Mouse (Mus musculus) A20 (cell line): ENCODE data around the gene Stx8.

Source experiments
- DNase-seq: peaks from one replicate; pipeline ENCODE4 v3.0.0-alpha.2; 2011; ENCODE audit warnings: low read depth, low spot score

Stx8 gene

DNA sequence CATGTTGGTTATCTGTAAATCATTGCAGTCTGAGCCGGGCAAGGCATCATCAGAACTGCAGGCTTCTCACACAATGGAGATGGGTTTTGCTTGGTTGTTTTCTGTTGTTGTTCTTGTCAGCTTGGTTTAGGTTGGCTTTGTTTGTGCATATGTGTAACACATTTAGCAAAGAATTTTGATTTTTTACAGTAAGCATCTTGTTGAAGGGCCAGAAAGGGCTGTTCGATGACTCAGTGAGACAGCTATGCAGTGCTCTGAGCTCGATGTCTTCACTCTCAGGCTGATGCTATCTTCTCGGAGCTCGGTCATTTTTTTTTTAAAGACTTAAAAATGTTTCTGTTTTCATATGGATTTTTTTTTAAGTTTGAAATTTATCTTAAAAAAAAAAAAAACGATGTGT, 117.6 kb downstream of the Stx8 start:
- no peak for DNase-seq

DNA sequence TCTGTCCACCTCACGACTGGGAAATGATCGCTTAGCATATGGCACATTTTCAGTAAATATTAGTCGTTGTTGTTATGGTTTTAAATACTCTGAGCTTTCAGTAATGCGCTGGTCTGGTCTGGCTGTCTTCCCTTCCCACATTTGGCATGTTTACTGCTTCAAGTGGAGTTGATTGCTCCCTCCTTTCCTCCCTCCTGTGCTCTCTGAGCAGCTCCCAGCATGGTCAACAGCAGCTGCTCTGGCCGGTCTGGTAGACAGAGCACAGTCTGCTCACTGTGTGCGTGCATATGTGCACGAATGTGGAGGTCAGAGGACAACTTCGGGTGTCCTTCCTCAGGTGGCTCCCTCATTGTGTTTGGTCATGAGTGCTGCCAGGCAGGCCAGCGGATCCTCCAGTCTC, 120.2 kb downstream of the Stx8 start:
- DNase-seq = no peak

DNA sequence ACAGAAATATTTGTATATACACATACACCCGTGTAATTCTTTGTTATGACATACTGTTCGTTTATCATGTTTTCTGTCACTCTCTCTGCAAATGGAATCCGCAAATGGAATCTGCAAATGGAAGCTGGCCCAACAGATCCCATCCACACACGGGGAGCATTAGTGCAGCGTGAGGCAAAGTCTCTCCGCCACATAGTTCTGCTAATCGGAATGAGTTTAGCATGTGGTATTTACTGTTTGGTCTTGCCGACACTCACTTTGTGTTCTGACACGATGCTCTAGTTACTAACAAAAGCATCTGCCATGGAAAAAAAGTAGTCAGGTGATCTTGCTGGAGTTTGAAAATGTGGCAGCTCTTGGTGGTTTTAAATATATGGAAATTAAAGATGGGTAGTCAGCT, 123.4 kb downstream of the Stx8 start:
- no peak for DNase-seq

DNA sequence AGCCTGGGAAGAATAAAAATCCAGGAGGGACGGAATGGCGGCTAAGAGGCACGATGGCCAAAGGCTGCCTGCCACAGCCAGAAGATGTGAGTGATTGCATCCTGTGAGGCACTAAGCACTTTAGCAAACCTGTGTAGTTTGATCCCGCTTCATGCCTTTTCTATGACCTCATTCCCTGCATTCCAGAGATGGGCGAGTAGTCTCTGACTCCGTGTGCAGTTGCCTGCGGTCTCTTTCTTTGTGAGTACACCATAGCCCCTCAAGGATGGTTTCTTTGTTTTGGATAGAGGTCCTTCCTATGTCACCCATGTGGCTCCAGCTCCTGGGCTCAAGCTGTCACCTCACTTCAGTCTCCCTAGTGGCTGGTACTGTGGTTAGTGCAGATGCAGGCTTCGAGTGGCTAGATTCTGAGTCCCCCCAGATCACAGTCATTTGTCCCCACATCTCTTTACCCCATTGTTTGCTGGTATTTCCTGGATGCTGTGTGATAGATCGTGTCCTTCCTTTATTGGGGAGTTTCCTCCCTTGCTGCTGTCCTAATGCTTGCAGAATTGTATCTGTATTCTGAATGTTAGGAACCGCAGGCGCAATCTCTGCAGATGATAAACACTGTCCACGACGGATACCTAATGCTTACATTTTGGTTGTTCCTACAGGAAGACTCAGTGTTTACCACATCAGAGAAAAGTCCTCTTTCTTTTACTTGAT, 124.0 kb downstream of the Stx8 start:
- DNase-seq = no peak

DNA sequence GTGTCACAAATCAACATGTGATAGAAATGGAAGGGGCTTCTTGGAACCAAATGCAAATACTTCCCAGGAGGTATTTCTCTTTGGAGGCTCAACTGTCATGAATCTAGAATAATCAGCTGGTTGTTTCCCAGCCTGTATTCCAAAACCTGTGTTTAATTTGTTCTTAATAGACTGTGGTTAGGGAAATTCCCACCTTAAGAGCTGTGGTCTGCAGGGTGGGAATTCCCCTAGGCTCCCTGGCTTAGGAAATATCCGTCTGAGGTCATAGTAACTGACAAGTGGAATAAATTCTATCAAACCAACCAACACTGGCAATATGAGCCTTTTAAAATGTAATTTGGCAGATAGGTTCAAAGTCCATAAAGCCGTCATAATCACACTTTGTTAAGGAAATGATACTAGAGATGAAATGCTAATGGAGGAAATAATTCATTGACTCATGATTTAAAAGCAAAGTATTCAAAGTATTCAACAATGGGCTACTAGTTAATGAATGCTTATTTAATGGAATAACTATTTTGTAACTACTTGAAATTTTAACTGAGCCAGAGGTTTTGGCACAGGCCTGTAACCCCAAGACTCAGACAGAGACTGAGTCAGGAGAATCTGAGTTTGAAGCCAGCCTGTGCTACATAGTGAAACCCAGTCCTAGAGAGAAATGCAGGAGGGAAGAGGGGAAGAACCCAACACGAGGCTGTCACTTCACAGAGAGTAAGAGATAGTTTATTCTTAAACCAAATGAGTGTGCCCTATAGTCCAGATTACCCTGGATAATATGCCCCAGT, 126.2 kb downstream of the Stx8 start:
- DNase-seq = no peak

DNA sequence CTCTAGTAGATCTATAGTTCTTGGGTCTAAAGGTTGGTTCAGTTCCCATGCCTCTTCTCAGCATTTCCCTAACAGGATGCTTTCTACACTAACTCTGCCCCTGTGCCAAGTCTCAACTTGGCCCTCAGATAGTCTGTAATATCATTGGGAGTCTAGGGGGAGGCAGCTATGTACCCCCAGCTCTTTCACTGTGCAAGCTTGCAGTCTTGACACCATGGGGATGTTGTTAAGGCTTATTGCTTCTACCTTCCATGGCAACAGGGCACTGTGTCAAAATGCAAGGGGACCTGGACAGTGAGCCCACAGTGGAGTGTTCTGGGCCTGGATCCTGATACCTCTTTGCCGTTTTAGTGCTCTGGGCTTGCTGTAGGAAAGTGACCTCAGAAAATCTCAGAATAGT, 135.6 kb downstream of the Stx8 start:
- DNase-seq = no peak

DNA sequence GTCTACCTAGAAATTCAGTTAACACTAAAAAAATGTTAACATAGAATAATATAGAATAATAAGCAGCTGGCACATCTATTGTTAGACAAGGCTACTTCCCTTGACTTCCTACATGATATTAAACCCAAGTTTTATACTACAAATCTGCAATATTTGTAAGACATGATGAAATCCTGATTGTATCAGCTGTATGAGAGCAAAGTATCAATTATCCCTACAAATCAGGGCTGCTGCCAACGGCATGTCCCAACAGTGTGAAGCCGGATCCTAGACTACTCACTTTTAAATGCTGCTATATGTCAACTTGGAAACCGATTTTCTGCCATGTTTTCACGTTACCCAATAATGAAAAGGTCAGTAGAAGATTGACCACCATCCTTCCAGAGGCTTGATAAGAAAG, 137.5 kb downstream of the Stx8 start:
- DNase-seq = no peak

DNA sequence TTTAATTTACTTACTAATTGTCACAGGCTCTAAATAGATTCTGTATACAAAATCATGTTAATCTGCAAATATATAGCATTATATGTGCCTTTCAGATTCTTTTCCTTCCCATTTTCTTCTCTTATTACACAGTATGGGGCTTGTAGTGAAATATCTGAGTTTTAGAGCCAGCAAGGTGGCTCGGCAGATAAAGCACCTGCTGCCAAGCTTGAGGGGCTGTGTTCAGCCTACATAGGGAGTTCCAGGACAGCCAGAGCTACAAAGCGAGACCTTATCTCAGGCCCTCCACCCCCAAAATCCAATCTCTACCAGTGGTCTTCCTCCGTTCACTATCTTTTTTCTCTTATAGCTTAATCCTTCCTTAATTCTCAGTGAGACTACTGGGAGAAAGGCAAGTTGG, 140.1 kb downstream of the Stx8 start:
- DNase-seq = no peak

DNA sequence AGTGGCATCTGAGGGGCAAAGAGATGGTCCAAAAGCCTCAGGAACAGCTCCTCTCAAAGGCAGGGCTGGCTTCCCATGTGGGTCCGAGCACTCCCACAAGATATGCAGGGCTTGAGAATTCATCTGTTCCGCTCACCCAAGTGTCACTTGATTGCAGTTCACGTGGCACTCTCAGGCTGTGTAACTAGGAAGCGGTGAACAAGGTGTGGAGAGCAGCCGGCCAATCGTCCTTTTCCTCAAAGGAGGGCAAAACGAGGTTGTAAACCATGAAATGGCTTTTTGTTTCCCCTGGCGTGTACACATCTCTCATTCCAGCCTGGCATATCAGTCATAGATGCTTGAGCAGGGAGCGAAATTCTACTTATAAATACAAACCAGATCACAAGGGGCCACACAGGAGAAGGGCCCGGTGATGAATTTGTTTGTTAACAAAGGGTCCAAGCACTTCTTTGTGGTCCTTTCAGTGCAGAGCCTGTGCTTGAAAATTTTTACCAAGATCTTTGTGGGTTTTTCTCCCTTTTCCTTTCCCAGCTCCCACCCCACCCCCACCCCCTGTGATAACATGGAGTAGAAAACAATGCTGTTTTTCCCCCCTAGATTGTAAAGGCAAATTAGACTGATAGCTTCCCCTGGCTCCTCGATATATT, 147.6 kb downstream of the Stx8 start:
- no peak for DNase-seq

DNA sequence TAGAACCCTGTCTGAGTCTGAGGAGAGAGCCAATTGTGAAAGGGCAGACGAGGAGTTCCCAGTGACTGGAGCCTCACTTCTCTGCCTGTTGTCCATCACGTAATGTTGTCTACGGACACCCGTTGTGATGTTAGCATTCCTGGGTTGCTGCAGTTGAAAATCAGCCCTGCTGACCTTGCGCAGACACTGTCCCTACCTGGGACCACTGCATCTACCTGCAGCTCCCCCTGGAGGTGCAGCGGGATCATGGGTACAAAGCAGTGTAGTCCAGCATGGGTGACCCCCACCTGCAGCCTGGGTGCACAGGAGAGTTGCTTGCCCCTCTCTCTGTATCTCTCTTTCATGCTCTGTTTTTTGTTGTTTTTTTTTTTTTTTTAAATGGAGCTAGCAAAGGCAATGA, 148.2 kb downstream of the Stx8 start:
- peak; percentile 15 for DNase-seq

DNA sequence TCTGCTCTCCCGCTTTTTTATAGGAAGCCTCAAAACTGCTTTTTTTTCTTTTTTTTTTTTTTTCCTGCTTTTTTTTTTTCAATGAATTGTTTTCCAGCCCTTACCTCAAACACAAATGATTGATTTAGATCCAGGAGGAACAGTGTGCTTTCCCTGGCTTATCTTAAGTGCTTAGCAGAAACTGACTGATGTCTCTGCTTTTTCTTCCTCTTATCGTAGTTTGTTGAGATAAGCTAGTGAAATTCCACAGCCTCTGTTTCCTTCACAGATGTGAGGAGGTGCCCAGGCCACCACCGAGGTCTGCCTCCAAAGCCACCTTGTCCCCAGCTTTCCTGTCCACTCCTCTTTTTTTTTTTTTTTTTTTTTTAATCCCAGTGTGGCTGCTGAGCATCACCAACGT, 150.2 kb downstream of the Stx8 start:
- no peak for DNase-seq

DNA sequence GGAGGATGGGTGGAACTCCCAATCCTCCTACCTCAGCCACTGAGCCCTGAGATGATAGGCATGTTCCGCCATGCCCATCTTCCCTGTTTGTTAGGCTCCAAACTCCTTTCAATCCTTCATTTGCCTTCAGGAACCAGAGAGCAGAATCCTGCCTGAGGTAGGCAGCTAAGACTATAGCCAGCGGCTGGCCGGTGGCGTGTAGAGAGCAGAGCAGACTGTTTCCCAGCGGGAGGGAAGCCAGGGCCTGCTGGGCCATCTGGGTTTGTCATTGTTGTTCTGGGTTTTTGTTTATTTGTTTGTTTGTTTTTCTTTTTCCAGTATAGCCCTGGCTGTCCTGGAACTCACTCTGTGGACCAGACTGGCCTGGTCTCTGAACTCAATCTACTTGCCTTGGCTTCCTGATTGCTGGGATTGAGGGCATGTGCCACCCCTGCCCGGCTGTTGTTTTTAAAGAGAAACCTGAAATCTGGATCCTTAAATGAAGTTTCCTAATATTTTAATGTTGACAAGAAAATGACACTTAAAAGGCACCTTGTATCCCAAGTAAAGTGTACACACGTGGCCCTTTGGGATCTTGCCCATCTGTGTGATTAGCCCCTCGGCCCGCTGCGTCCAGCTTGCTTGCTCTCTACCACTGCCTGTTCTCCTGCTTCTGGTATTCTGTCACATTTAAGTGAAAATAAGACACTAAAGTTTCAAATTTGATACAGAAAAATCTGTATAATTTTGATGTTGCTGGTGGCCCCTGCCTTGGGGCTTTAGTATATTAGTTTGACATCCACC, 152.1 kb downstream of the Stx8 start:
- DNase-seq = no peak

DNA sequence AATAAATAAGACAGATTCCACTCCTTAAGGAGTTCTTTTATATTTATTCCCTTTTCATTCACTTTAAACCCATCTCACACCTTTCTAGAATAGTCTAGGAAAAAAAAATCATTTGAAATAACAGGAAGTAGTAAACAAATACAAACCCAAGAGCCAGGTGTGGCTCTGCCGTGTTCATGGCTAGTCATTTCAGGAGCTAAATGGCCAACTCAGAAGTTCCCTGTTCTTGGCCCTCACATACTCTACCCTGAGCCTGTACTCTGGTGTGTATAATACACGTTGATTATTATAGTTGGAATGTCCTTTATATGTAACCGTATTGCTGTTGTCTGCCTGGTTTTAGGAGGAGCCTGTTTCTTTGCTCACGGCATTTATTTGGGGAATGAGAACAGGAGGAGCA, 152.7 kb downstream of the Stx8 start:
- peak; percentile 53 for DNase-seq

DNA sequence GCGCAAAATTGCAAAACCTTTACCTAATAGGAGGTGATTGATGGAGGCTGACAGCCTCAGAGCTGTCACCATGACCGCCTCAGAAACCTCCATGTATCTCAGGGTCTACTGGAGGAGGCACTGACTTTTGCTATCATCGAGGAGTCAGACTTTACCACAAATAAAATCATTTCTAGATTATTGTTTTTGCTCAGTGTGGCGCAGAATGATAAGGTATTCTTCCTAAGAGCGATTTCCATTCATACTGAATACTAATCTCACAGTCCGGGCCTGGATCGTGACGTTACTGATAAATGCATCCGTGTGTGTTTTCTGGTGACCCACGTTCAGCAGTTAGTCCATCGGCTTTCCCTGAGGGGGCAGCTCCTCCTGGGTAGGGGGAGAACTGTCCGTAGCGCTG, 153.1 kb downstream of the Stx8 start:
- no peak for DNase-seq

DNA sequence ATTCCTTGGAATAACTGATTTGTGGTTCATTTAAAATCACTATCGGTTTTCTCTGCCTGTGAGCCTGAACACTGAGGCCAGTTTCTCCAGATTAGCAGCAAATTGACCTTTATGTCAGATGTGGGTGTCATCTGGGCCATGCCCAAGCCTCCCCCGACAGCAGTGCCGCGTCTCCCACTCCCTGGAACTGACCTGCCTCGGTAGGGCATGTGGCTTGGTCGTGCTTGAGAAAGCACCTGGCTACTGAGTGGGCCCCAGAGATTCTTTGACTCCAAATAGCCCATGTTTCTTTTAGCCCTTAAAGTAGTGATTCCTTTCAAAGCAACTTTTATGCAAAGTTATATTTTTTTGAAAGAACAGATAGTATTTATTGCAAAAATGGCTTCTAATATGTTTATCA, 155.3 kb downstream of the Stx8 start:
- DNase-seq = no peak

DNA sequence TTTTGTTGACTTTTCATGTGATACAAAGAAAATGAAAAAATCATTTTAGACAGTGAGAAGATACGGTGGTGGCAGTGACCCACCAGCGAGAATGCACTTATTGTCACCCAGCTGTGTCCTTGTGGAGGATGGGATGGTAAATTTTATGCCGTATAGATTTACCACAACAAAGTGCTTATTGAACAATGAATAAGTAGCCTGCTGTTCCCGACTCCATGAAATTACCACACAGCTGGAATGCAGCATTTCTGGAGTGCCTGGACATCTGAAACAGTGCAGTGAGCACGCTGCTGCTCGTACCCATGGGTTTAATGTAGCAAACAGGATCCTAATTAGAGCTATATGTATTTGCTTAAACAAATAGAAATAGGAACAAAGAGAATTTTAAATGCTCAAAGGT, 155.7 kb downstream of the Stx8 start:
- no peak for DNase-seq

DNA sequence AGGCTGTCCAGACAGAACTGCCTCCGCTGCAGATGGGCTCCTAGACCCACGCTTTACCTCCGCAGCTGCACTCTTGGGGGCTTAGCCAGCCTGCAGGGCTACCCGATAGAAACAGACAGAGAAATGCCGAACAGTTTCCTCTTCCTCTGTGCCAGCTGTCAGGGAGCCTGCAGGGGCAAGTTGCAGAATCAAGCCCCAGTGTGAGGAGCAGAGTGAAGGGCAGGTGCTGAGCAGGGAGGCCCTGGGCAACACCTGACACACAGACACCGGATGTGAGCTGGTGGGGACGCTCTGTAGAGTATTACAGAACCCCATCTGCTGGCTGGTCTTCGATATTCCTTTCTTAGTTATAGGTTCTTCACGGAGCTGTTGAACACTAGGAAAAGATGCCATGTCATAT, 160.1 kb downstream of the Stx8 start:
- DNase-seq = peak; percentile 21

DNA sequence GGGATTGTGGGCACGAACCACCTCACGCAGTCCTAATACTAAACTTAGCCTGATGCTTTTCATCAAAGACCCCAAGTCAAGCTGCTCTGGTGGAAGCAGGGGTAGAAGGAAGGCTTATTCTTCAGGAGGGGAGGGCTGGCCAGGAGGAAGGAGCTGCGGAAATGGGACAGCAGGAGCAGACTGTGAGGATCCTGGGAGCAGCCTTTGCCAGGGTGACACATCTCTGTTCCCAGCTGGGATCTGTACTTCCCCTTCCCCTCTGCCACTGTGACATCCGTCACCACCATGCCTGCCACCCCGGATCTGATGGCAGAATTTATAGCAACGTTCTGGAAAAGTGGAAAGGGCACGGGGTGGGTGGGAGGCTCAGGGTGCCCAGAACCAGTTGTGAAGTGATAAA, 168.5 kb downstream of the Stx8 start:
- DNase-seq = no peak

DNA sequence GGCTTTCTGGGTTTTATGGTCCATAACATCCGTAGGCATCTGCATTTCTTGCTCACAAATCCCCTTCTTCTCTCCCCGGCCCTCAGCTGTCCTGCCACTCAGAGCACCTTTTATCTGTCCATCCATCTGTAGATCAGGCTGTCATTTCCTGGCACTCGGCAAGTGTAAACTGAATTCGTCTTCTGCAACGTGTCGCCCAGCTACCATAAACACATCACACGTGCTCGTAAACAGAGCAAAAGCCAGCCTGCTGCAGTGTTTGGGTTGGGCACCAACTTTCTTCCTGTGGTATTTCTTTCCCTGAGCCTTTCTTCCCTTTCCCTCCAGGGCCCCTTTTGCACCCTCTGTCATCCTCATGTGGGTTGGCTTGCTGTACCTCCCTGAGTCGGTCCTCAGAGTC, 169.4 kb downstream of the Stx8 start:
- no peak for DNase-seq

DNA sequence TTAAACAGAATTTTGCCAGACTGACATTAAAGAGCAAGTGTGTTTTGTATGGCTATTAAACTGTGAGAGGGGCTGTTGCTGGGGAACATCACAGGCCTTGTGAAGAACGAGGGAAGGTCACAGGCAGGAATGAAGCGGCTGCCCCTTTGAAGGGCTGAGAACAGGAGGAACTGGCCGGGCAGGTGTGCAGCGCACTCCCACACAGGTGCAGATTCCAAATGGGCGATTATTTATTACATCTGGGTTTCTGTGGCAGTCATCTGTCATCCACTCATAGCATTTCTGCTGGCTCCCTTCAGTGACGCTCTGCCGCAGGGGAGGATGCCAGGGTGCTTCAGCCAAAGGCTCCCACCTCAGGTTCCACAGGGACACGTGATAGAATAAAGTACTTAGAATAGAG, 170.7 kb downstream of the Stx8 start:
- DNase-seq = no peak

DNA sequence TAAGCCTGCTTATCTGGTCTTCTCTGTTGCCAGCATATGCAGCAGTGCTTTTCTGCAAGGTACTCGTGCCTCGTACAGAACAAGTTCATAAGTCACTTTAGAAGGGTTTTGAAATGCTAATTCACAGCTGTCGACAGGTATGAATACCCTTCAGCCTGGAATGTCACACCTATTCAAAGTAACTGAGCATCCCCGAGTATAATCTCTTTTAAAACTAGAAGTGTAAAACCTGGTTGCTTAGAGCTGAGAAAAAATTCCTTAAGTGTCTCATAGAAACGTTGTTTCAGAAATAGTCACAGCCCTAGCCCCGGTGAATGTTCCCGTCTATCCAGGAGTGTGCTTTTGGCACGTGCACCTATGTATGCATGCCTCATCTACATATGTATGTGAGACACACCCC, 176.3 kb downstream of the Stx8 start:
- no peak for DNase-seq
